Mouse (Mus musculus) C2C12 (cell line): ENCODE results near the gene Tle4.

Experiments used
- CTCF ChIP-seq: IDR thresholded peaks from one replicate; pipeline ENCODE4 v1.5.1; 2011; ENCODE audit not compliant: control insufficient read depth, insufficient read depth, insufficient read length
- FOSL1 ChIP-seq: IDR thresholded peaks from one replicate; pipeline ENCODE4 v1.8.0; 2011; ENCODE audit warnings: mild to moderate bottlenecking, low read length; ENCODE audit not compliant: poor library complexity, insufficient read depth, severe bottlenecking
- MAX ChIP-seq: IDR thresholded peaks from one replicate; pipeline ENCODE4 v1.6.1; 2011; ENCODE audit warnings: mild to moderate bottlenecking, control low read depth
- MYOD1 ChIP-seq: IDR thresholded peaks from one replicate; pipeline ENCODE4 v1.6.1; 2011; ENCODE audit warnings: low read depth; ENCODE audit not compliant: control insufficient read depth, insufficient read length
- USF1 ChIP-seq: IDR thresholded peaks from one replicate; pipeline ENCODE4 v1.6.1; 2011; ENCODE audit warnings: low read depth, mild to moderate bottlenecking, control low read depth, moderate library complexity

GRCm38 (mm10) chr19:14482562-14483138 is 115.2 kb downstream of the Tle4 start:
- TF ChIP-seq CTCF (no peak), FOSL1 (no peak), USF1 (no peak), MAX (no peak), MYOD1 (no peak)
